Mouse (Mus musculus) adrenal gland, adult 18-20 months (tissue): ENCODE results near the gene Nlgn2. TPM values are rescaled to one million over a fixed set of nuclear protein-coding genes. Genes with fewer than 3 reads are reported as not detected.

Experiments
- DNase-seq, 2 experiments: peaks; one replicate each; pipeline ENCODE4 v3.0.0; 2021 to 2022; ENCODE audit warnings: low spot score in 2 of 2
- long read RNA-seq, 2 experiments: library from polyadenylated mRNA; stranded (forward); transcript quantifications; one replicate each; pipeline ENCODE4 v2.0.0; 2021
- total RNA-seq, 2 experiments: library from RNA; stranded (reverse); gene quantifications; 1 replicate in 1 of 2; 2 replicates in 1 of 2; pipeline ENCODE4 v1.2.3; 2021

Nlgn2 gene
- total RNA-seq: 10 to 100 TPM; 19.7 to 24.9 TPM
- long read RNA-seq, experiment 1, partial matches to known transcripts: 0 of 2 reads
- long read RNA-seq, experiment 1, other reads (novel, unspliced or antisense): 2 of 2 reads
- long read RNA-seq, experiment 2, partial matches to known transcripts: 0 of 4 reads
- long read RNA-seq, experiment 2, other reads (novel, unspliced or antisense): 4 of 4 reads

DNA sequence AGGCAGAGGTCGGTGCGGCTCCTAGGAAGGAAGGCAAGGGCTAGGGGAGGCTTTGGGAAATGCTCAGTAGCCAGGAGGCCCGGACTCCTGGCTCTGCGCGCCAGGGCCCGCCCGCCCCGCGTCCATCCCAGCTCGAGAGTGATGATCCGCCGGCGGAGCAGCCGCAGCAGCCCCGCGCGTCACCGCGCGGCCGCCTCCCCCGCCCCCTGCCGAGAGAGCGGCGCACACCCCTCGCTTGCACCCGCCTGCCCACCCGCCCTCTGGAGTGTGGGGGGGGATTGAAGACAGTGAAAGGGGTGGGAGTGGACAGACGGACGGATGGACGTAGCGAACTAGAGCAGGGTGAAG is at the start of gene Nlgn2:
Gene Nlgn2, minus strand, starts transcription at position 181 of the 348 bp plus-strand sequence.
- peak in 1 of 2 experiments; percentile 59 for DNase-seq

DNA sequence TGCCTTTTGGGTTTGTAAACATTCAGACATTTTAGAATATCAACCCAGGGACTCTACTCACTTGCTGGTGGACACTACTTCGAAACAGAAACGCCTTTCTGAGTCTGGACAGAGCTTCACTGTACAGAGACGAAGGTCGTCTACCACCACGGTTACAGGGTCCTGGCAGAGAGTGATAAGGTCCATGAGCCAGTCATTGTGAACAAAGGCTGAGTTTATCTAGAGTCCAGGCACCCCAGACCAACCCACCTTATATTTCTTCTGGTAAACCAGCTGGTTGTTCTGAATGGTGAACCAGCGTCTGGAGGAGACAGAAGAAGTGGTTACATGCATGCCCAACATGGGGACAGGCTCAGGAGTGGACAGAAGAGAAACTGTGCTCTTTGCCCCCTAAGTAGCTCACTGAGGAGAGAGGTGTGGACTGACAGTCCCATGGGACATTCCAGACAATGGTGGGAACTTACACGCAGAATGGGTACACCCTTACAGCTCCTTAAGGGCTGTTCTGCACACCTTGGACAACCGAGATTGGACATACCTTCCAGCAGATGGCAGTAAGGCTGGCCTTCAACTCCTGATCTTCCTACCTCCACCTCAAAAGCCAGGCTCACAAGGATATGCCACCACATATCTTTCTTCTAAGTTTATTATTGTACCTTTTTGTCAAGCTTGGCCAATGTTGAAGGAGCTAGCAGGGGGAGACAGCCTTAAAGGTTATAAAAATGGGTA is 49.5 kb upstream of the Nlgn2 start:
- DNase-seq: no peak

DNA sequence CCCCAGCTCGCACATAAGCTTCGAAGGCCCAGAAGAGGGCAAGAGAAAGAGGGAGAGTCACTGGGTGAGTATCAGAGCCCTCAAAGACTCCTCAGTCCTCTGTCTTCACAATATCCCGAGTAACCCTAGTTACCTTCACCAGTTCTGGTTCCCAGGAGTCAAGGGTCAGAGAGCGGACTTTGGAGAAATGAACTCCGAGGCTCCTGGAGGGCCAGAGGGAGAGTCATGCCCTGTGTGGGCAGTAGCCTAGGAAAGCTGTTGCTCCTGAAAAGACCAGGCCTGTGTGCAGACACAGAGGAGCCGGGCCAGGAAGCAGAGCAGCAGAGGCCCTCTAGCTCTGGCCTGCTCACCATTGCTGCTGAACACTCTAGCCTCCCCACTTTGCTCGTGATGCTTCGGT is 47.1 kb upstream of the Nlgn2 start:
- no peak for DNase-seq

DNA sequence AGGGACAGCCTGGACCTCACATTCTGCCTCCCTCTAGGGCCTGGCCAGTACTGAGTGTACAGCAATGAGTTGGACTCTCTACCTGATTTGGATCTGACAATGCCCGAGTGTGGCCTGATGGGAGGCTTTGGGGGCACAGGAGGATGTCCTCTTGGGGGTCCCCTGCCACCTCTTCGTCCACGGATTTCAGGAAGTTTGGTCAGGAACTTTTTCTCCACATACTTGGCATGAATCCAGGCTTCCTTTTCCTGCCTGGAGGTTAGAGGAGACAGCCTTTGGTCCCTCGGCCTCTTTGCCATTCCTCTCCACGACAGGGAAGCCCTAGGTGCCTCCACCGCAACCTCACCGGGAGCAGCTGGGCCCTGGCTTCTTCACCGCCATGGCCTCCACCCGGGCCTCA is 46.7 kb upstream of the Nlgn2 start:
- DNase-seq: no peak

DNA sequence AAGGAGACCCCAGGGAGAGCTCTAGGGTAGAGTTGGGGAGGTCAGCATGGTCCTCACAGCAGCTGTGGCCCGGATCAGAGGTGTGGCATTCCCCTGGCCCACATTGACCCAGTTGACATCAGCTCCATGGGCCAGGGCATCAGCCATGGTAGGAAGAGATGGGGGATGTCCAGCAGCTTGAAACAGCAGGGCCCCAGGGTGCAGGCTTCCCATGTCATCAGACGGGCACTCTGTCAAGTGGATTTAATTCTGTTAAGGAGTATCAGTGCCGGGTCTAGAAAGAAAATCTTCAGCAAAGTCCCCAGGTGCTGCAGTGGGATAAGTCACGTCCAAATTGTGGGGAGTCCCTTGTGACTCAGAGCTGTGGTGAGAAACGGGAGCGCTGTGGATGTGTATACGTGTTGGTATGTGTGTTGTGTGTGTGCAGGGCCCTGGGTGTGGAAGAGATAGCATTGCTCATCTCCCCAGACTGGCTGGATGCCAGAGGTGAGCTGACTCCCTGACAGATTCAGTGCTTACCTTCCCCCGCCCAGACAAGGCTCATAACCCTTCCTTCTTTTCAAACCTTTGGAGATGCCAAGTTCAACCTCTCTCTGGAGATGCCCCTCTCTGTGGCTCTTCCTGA is 46.1 kb upstream of the Nlgn2 start:
- DNase-seq: no peak

DNA sequence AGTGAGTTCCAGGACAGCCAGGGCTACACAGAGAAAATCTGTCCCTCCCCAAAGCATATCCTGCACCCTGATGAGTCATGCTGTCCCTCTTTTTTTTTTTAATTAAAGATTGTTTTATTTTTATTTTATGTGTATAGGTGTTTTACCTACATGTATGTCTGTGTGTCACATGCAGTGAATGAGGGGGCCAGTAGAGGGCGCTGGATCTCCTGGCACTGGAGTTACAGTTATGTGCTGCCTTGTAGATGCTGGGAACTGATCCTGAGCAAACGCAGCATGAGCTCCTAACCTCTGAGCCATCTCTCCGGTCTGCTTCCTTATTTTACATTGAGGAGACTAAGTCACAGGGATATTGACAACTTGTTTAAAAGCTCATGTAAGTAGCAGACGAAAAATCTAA is 45.5 kb upstream of the Nlgn2 start:
- no peak for DNase-seq

DNA sequence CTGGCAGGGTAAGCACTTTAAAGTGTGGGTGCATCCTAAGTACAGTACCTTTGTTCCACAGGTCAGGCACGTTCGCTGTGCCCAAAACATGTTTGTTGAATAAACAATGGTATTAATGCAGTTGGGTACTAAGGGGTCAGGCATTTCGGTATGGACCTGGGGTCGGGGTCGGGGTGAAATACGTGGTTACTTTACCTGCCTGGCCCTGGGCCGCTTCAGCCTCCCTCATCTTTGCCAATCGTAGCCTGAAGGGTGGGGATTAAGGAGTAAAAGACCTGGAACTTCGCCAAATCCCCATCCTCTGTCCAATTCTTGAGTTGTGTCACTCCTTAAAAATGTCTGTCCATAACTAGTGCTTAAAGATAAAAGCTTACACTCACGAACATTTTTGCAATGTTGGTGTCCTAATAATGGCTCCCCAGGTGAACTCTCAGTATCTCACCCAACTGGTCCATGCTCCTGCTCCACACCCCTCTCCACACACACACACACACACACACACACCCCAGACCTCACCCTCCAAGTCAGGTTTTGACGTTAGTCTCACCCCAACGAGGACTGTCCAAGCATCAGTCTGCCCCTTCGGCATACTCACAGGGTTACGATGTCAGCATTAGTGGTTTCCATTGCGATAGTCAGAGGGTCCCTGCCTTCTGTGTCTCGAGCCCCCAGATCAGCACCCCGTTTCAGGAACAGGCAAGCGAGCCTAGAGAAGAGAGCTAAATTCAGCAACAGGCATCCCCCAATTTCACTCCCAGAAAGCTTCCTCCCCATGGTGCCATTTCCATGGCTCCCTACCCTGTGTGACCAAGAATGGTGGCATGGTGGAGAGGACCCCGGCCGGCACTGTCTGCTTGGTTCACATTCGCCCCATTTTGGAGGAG is 44.4 kb upstream of the Nlgn2 start:
- no peak for DNase-seq

DNA sequence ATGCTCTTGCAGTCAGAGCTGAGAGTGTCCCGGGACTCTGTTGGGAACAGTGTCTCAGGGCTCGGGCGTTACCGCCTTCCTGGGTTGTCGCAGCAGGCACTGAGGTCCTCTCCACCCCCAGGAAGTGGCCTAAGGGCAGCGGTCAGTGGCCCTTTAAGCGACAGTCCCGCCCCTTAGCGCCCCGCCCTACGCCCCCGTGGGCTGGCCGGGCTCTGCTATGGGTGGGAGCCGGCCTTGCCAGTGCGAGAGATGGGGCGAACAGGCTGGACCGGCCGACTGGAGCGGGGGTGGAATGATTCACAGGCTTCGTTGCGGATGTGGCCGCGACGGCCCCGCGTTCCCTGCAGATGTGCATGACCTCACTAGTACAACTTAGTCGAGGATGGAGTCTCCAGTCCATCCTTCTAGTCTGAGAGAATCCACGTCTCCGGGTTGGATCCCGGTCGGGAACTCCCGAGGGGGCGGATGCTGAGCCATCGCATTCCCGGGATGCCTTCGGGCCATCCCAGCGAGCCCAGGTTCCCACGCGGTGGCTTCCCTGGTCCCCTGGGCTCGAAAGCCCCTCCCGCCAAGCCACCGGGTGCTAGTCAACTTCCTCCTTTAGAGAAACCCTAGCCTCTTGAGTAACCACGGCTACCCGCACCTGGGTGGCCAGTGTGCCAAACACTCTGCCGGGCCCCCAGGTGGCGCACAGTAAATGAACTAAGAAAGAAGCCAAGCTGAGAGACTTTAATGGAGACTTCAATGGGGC is 43.4 kb upstream of the Nlgn2 start, which contains the start of gene Kctd11:
Gene Kctd11, minus strand, starts transcription at position 554 of the 751 bp plus-strand sequence.
- DNase-seq: peak; percentile 91 to 92

DNA sequence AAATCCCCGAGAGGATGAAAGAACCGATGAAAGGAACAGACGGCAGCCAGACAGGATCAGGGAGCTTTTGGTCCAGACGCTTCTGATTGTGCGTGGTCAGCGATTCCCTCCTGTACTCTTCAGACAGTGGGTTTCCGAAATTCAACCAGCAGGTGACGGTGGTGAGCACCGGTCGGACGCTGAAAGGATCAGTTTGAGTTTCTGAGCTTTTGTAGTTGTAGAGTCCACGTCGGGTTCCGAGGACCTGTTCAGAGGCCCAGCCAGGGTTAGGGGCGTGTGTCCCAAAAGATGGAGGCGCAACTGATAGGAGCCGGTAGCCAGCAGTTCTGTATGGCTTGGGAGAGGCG is 42.9 kb upstream of the Nlgn2 start:
- no peak for DNase-seq

DNA sequence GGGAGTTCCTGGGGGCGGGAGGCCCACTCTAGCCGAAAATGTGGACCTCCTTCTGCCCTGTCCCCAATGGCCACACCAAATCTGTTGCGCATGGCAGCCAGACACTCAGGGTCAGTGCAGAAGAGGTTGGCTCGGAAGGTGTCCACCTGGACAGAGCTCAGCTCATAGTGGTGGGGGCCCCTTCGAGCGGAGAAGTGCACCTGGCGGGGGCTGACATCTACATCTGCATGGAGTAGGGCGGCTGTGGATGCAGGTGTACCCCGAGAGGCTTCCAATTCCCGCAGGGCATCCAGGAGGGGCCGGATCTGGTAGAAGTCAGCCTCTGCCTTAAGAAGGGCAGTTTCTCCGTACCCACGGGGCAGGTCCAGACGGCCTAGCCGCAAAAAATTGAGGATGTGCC is 42.1 kb upstream of the Nlgn2 start:
- no peak for DNase-seq

DNA sequence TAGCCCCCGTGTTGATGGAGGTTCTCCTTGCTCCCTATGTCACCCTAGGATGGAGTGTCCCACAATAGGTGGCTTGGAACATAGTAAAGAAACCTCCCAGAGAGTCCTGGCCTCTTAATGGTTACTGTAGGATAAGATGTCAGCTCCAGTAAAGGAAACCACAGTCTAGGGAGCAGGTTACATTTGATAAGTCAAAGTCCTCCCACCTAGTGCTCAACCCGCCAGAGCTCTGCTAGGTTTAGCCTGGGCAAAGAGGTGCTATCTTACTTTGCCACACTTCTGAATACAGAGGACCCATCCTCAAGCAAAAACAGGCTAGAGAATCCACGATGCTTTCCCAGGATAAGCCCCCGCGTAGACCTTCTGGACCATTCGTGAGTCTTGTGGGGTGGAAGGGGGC is 41.4 kb upstream of the Nlgn2 start:
- DNase-seq: no peak

DNA sequence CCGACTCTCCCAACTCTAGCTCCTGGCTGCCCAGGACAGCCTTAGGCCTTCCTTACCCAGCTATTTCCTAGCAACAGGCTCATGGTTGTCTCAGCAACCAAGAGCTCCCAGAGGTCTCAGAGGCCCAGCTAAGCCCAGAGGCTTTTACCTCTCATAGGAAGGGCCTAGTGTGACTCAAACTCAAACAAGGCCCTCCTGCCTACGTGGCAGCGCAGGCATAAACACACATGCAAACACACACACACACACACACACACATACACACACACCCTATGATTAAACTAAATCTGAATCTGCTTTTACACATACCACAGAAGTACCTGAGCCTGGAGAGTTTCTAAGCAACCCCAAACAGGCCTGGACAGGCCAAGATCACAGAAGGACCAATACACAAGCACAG is 40.8 kb upstream of the Nlgn2 start:
- no peak for DNase-seq

DNA sequence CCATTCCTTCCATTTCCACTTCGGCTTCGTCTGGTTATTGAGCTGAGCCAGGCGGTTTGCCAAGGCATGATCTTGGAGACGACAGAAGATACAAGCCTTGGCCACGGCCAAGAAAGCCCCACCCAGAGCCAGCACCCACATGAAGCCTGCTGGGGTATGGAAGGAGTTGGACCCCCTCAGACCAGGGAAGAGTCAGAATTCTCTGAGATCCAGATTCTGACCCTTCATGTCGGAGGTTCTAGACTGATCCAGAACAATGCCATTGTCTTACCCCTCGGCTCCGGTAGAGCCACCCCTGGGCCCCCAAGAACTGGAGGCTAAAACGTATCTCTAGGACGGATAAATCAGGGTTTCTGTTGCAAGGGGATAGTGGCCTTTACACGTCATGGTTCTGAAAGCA is 40.3 kb upstream of the Nlgn2 start, which contains the start of gene Tmem95:
Gene Tmem95, minus strand, starts transcription at position 141 of the 400 bp plus-strand sequence.
- DNase-seq: no peak

DNA sequence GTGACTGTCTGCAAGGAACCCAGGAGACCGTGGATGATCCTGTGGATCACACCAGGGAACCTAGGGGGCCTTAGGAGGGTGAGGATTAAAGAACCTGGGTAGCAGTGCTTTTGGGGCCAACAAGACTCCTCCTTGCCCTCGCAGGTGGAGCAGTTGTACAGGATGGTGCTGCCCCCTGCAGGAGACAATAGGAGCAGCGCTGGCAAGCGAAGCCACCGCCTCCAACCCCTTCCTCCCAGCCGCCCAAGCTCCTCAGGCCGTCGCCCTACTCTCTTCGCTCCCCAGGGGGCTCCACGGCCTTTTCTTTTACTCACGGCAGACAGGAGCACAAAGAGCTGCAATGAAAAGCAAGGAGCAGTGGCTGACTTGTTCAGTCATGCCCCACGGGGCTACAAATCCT is 39.3 kb upstream of the Nlgn2 start:
- peak; percentile 85 for DNase-seq

DNA sequence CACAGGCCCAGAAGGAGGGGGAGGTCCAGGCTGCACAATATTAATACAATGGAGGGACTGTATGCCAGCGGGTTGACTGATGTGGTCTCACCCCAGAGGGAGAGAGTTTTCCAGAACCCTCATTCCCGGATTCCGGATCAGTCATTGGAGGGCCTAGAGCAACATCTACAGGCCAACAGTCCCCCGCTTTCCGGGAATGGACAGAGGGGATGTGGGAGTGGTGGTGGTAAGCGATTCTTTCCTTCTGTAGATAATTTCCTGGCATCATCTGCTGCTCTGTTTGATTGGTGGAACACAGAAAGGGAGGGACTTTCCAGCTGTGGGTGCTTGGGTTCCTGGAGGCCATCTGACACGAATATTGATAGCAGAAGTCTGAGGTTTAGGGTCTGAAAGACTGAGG is 38.6 kb upstream of the Nlgn2 start:
- DNase-seq: no peak

DNA sequence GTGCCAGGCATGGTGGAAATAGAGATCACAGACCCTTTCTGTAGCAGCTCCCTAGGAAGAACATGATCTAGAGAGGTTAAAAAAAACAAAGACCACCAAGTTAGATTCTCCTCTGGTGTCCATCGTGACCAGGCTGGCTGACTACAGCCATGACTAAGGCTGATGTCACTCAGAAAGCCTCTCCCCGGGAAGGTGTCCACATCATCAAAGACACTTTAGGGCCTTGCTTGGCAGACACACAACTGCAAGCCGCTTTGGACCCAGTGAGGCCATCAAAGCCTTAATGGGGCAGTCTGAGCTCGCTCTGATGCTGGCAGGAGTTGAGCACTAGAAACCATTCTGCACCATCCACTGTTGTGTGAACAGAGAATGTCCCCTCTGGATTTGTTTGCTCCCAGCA is 34.9 kb upstream of the Nlgn2 start:
- DNase-seq: no peak

DNA sequence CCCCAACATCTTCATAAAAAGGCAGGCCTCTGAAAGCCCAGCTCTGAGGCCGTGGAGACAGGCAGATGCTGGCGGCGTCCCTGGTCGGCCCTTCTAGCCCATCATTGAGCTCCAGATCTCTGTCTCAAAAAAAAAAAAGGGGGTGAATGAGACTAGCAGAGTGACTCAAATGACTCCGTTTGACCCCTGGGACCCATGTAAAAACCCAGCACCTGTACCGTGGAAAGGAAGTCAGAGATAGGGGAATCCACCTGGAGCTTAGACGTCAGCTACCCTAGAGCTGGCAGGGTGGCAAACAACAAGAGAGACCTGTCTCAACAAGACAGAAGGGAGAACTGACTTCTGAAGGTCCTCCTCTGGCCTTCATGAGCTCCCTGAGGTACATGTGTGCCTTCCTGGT is 34.2 kb upstream of the Nlgn2 start:
- no peak for DNase-seq

DNA sequence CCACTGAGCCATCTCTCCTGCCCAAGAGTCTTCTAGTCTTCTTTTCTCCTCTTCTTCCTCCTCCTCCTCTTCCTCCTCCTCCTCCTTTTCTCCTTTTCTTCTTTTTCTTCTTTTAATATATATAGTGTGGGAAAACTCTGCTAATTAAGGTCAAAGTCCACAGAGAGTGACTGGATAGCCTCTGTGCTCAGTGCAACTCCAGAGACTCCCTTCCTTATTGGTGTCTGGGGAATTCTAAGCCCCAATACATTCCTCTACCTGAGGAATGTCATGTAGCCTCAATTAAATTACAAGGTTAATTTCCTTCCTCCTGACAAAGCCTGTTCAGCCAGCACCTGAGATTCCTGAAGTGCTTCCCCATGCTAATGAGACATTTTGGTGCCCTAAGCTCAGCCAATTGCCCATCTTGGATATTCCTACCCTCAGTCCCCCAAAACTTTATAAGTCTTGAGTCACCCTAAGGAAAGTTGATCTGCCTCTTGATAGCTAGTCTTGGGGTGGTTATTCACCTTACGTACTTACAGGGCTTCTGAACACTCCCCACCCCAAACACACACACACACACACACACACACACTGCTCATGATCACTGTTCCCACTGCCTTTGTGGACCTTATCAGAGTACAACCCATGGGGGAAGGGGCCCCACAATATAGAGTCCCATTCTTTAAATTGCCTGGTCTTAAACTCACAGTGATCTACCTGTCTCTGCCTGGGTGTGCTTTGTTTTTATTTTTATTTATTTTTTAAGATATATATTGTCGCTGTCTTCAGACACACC is 32.9 kb upstream of the Nlgn2 start:
- DNase-seq: no peak

DNA sequence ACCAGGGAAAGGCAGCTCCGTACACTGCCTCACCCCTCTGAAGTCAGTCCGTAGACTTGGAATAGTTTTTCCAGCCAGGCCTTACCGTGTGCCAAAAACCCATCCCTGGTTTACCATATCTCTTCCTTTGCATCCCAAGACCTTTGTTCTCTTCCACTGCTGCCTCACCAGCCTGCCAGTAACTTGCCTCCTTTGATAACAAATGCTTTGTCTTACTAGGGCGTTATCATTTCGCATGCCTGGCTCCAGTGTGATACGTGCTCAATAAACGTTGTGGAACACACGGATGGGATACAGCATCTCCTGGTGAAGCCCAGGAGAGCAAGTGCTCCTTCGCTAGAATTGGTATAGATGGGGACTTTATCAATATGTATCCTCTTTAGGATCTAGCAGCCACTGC is 29.8 kb upstream of the Nlgn2 start:
- no peak for DNase-seq

DNA sequence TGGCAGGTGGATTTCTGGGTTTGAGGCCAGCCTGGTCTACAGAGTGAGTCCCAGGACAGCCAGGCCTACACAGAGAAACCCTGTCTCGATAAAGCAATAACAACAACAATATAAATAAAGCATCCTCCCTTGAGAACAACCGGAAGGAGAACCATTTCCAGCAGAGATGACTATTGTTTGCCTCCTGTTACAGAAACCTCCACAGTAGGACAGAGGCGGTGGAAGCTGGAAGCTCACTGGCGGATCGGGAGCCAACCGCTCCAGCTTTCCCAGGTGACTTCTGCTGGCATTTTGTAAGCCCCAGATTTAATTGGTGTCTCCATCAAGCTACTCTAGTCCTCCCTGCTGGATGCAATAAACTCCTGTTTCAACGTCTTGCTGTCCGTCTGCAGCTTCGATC is 28.0 kb upstream of the Nlgn2 start:
- no peak for DNase-seq
